Mouse (Mus musculus): ENCODE data around the gene Anapc15. TPM values are rescaled to one million over a fixed set of nuclear protein-coding genes. Genes with fewer than 3 reads are reported as not detected.
A peak's percentile ranks its signal among the peaks of the same experiment; 100 is the strongest.

Anapc15 gene
- polyA plus RNA-seq, 1 experiment, result 103 TPM

GRCm38 (mm10) chr7:101847934-101848333 is 15.6 kb upstream of the Anapc15 start:
- Histone ChIP-seq H3K4me3 (ENCODE audit: insufficient read depth, low read length) (no peak overlapping the region), H3K4me1 (ENCODE audit: control insufficient read depth, insufficient read depth, low read length) (peaks cover 38% of the 10 kb centered on the region), H3K27ac (ENCODE audit: insufficient read depth, low read depth, low read length) (peak overlapping the region; percentile 34; the same call in 1 of the 2 replicates)
- no peak for TF ChIP-seq POLR2A (IDR thresholded peaks at IDR 0.05; ENCODE audit: borderline replicate concordance, low read depth, low read length)
- TF ChIP-seq CTCF (IDR thresholded peaks at IDR 0.05; ENCODE audit: low read depth, low read length), result no peak

GRCm38 (mm10) chr7:101851689-101852088 is 11.8 kb upstream of the Anapc15 start:
- TF ChIP-seq POLR2A (IDR thresholded peaks at IDR 0.05; ENCODE audit: borderline replicate concordance, low read depth, low read length), result no peak
- TF ChIP-seq CTCF (IDR thresholded peaks at IDR 0.05; ENCODE audit: low read depth, low read length), result no peak
- Histone ChIP-seq H3K4me1 (ENCODE audit: control insufficient read depth, insufficient read depth, low read length) (peaks cover 59% of the 10 kb centered on the region), H3K27ac (ENCODE audit: insufficient read depth, low read depth, low read length) (peak overlapping the region; percentile 98), H3K4me3 (ENCODE audit: insufficient read depth, low read length) (no peak overlapping the region)

GRCm38 (mm10) chr7:101852846-101853245 is 10.7 kb upstream of the Anapc15 start:
- TF ChIP-seq CTCF (IDR thresholded peaks at IDR 0.05; ENCODE audit: low read depth, low read length) (no peak), POLR2A (IDR thresholded peaks at IDR 0.05; ENCODE audit: borderline replicate concordance, low read depth, low read length) (no peak)
- no peak overlapping the region for H3K4me3 ChIP-seq (ENCODE audit: insufficient read depth, low read length)
- H3K27ac ChIP-seq (ENCODE audit: insufficient read depth, low read depth, low read length), result peak overlapping the region; percentile 88
- H3K4me1 ChIP-seq (ENCODE audit: control insufficient read depth, insufficient read depth, low read length), result peaks cover 69% of the 10 kb centered on the region

GRCm38 (mm10) chr7:101853816-101854215 is 9.7 kb upstream of the Anapc15 start:
- no peak for TF ChIP-seq POLR2A (IDR thresholded peaks at IDR 0.05; ENCODE audit: borderline replicate concordance, low read depth, low read length)
- Histone ChIP-seq H3K4me1 (ENCODE audit: control insufficient read depth, insufficient read depth, low read length) (peaks cover 70% of the 10 kb centered on the region), H3K27ac (ENCODE audit: insufficient read depth, low read depth, low read length) (peak overlapping the region; percentile 88), H3K4me3 (ENCODE audit: insufficient read depth, low read length) (no peak overlapping the region)

GRCm38 (mm10) chr7:101857094-101857493 is 6.4 kb upstream of the Anapc15 start, which contains the start of gene Folr2:
Folr2 (minus strand) TSS chr7:101857194.
- Histone ChIP-seq H3K4me1 (ENCODE audit: control insufficient read depth, insufficient read depth, low read length) (peaks cover 52% of the 10 kb centered on the region), H3K4me3 (ENCODE audit: insufficient read depth, low read length) (no peak within 1 kb of the TSS), H3K27ac (ENCODE audit: insufficient read depth, low read depth, low read length) (0 out of 2 replicates have a peak within 1 kb of the TSS, but pooled peaks have one; percentile 68)
- TF ChIP-seq CTCF (IDR thresholded peaks at IDR 0.05; ENCODE audit: low read depth, low read length) (no peak), POLR2A (IDR thresholded peaks at IDR 0.05; ENCODE audit: borderline replicate concordance, low read depth, low read length) (no peak)

- Histone ChIP-seq H3K27ac (ENCODE audit: insufficient read depth, low read depth, low read length) (peak overlapping the region; percentile 68), H3K4me1 (ENCODE audit: control insufficient read depth, insufficient read depth, low read length) (peaks cover 45% of the 10 kb centered on the region), H3K4me3 (ENCODE audit: insufficient read depth, low read length) (no peak overlapping the region)
- TF ChIP-seq POLR2A (IDR thresholded peaks at IDR 0.05; ENCODE audit: borderline replicate concordance, low read depth, low read length) (no peak), CTCF (IDR thresholded peaks at IDR 0.05; ENCODE audit: low read depth, low read length) (no peak)
These were observed 5.2 kb upstream of the Anapc15 start for GRCm38 (mm10) chr7:101858362-101858761.

- TF ChIP-seq POLR2A (IDR thresholded peaks at IDR 0.05; ENCODE audit: borderline replicate concordance, low read depth, low read length), result no peak
- no peak for TF ChIP-seq CTCF (IDR thresholded peaks at IDR 0.05; ENCODE audit: low read depth, low read length)
- H3K27ac ChIP-seq (ENCODE audit: insufficient read depth, low read depth, low read length), result no peak overlapping the region
- H3K4me3 ChIP-seq (ENCODE audit: insufficient read depth, low read length), result no peak overlapping the region
- H3K4me1 ChIP-seq (ENCODE audit: control insufficient read depth, insufficient read depth, low read length), result peaks cover 40% of the 10 kb centered on the region
These were observed 2.5 kb upstream of the Anapc15 start for GRCm38 (mm10) chr7:101860978-101861377.

GRCm38 (mm10) chr7:101862291-101862690 is 1.2 kb upstream of the Anapc15 start:
- H3K27ac ChIP-seq (ENCODE audit: insufficient read depth, low read depth, low read length), result no peak overlapping the region
- TF ChIP-seq CTCF (IDR thresholded peaks at IDR 0.05; ENCODE audit: low read depth, low read length) (no peak), POLR2A (IDR thresholded peaks at IDR 0.05; ENCODE audit: borderline replicate concordance, low read depth, low read length) (no peak)
- peaks cover 27% of the 10 kb centered on the region for H3K4me1 ChIP-seq (ENCODE audit: control insufficient read depth, insufficient read depth, low read length)
- H3K4me3 ChIP-seq (ENCODE audit: insufficient read depth, low read length), result no peak overlapping the region

GRCm38 (mm10) chr7:101866491-101867265 is 3.2 kb downstream of the Anapc15 start:
- no peak for TF ChIP-seq CTCF (IDR thresholded peaks at IDR 0.05; ENCODE audit: low read depth, low read length)
- TF ChIP-seq POLR2A (IDR thresholded peaks at IDR 0.05; ENCODE audit: borderline replicate concordance, low read depth, low read length), result no peak
- H3K4me3 ChIP-seq (ENCODE audit: insufficient read depth, low read length), result no peak overlapping the region
- peaks cover 33% of the 10 kb centered on the region for H3K4me1 ChIP-seq (ENCODE audit: control insufficient read depth, insufficient read depth, low read length)
- no peak overlapping the region for H3K27ac ChIP-seq (ENCODE audit: insufficient read depth, low read depth, low read length)

- no peak for TF ChIP-seq CTCF (IDR thresholded peaks at IDR 0.05; ENCODE audit: low read depth, low read length)
- no peak for TF ChIP-seq POLR2A (IDR thresholded peaks at IDR 0.05; ENCODE audit: borderline replicate concordance, low read depth, low read length)
- no peak overlapping the region for H3K4me3 ChIP-seq (ENCODE audit: insufficient read depth, low read length)
- H3K4me1 ChIP-seq (ENCODE audit: control insufficient read depth, insufficient read depth, low read length), result peaks cover 39% of the 10 kb centered on the region
- no peak overlapping the region for H3K27ac ChIP-seq (ENCODE audit: insufficient read depth, low read depth, low read length)
These were observed 4.0 kb downstream of the Anapc15 start for GRCm38 (mm10) chr7:101867482-101867881.
